Mouse (Mus musculus): Measurements from ENCODE around the gene Ispd. TPM values are rescaled to one million over a fixed set of nuclear protein-coding genes. Genes with fewer than 3 reads are reported as not detected.

Ispd gene
- polyA plus RNA-seq, 1 experiment from 2014 or later = 9.7 TPM

- H3K27me3 ChIP-seq = no peaks in the 10 kb centered on the region
- WGBS = 30% methylated on average over 10 of the region's 10 CpGs
- no peak overlapping the region for H3K4me2 ChIP-seq
- no peaks in the 10 kb centered on the region for H3K4me1 ChIP-seq (replicated peaks)
- no peak overlapping the region for H3K4me3 ChIP-seq
- no peak overlapping the region for H3K9ac ChIP-seq
- H3K9me3 ChIP-seq (replicated peaks) = no peaks in the 10 kb centered on the region
- no peak overlapping the region for H3K27ac ChIP-seq
- ATAC-seq (replicated peaks; ENCODE audit: insufficient number of reproducible peaks, insufficient read depth, low FRiP score, low read depth) = no peak
- H3K36me3 ChIP-seq = no peaks in the 10 kb centered on the region
Observed at GRCm38 (mm10) chr12:36670915-36671579, 289.8 kb downstream of the Ispd start.

- H3K27me3 ChIP-seq = no peaks in the 10 kb centered on the region
- no peaks in the 10 kb centered on the region for H3K4me1 ChIP-seq (replicated peaks)
- H3K4me2 ChIP-seq = no peak overlapping the region
- no peak overlapping the region for H3K4me3 ChIP-seq
- H3K27ac ChIP-seq = no peak overlapping the region
- 47% methylated on average over 2 of the region's 2 CpGs for whole genome bisulfite sequencing
- no peaks in the 10 kb centered on the region for H3K9me3 ChIP-seq (replicated peaks)
- no peaks in the 10 kb centered on the region for H3K36me3 ChIP-seq
- H3K9ac ChIP-seq = no peak overlapping the region
- no peak for ATAC-seq (replicated peaks; ENCODE audit: insufficient number of reproducible peaks, insufficient read depth, low FRiP score, low read depth)
Observed at GRCm38 (mm10) chr12:36674481-36674880, 293.2 kb downstream of the Ispd start.

GRCm38 (mm10) chr12:36678220-36678619 lies 297.0 kb downstream of the Ispd start:
- Histone ChIP-seq H3K4me2 (no peak overlapping the region), H3K9ac (no peak overlapping the region), H3K27me3 (no peaks in the 10 kb centered on the region), H3K36me3 (no peaks in the 10 kb centered on the region), H3K9me3 (replicated peaks) (no peaks in the 10 kb centered on the region), H3K27ac (no peak overlapping the region), H3K4me1 (replicated peaks) (no peaks in the 10 kb centered on the region), H3K4me3 (no peak overlapping the region)
- WGBS = 84% methylated on average over 4 of the region's 4 CpGs
- ATAC-seq (replicated peaks; ENCODE audit: insufficient number of reproducible peaks, insufficient read depth, low FRiP score, low read depth) = no peak

- no peaks in the 10 kb centered on the region for H3K9me3 ChIP-seq (replicated peaks)
- no peak overlapping the region for H3K4me3 ChIP-seq
- ATAC-seq (replicated peaks; ENCODE audit: insufficient number of reproducible peaks, insufficient read depth, low FRiP score, low read depth) = no peak
- H3K27me3 ChIP-seq = no peaks in the 10 kb centered on the region
- no peak overlapping the region for H3K27ac ChIP-seq
- H3K36me3 ChIP-seq = no peaks in the 10 kb centered on the region
- WGBS = 80% methylated on average over 2 of the region's 2 CpGs
- no peak overlapping the region for H3K9ac ChIP-seq
- no peak overlapping the region for H3K4me2 ChIP-seq
- no peaks in the 10 kb centered on the region for H3K4me1 ChIP-seq (replicated peaks)
Observed at GRCm38 (mm10) chr12:36680883-36681505, 299.7 kb downstream of the Ispd start.

- H3K36me3 ChIP-seq = no peaks in the 10 kb centered on the region
- H3K4me1 ChIP-seq (replicated peaks) = no peaks in the 10 kb centered on the region
- no peak for ATAC-seq (replicated peaks; ENCODE audit: insufficient number of reproducible peaks, insufficient read depth, low FRiP score, low read depth)
- H3K4me2 ChIP-seq = no peak overlapping the region
- H3K27me3 ChIP-seq = no peaks in the 10 kb centered on the region
- no peak overlapping the region for H3K27ac ChIP-seq
- H3K9ac ChIP-seq = no peak overlapping the region
- H3K4me3 ChIP-seq = no peak overlapping the region
- 70% methylated on average over 6 of the region's 6 CpGs for WGBS
- H3K9me3 ChIP-seq (replicated peaks) = no peaks in the 10 kb centered on the region
Observed at GRCm38 (mm10) chr12:36681779-36682178, 300.5 kb downstream of the Ispd start.

- no peak for ATAC-seq (replicated peaks; ENCODE audit: insufficient number of reproducible peaks, insufficient read depth, low FRiP score, low read depth)
- no peak overlapping the region for H3K9ac ChIP-seq
- WGBS = 72% methylated on average over 2 of the region's 2 CpGs
- H3K27ac ChIP-seq = no peak overlapping the region
- no peaks in the 10 kb centered on the region for H3K36me3 ChIP-seq
- no peaks in the 10 kb centered on the region for H3K27me3 ChIP-seq
- no peaks in the 10 kb centered on the region for H3K4me1 ChIP-seq (replicated peaks)
- H3K4me3 ChIP-seq = no peak overlapping the region
- no peaks in the 10 kb centered on the region for H3K9me3 ChIP-seq (replicated peaks)
- no peak overlapping the region for H3K4me2 ChIP-seq
Observed at GRCm38 (mm10) chr12:36694072-36694471, 312.8 kb downstream of the Ispd start.

- no peak overlapping the region for H3K27ac ChIP-seq
- H3K4me2 ChIP-seq = no peak overlapping the region
- H3K36me3 ChIP-seq = no peaks in the 10 kb centered on the region
- no peak overlapping the region for H3K4me3 ChIP-seq
- no peaks in the 10 kb centered on the region for H3K27me3 ChIP-seq
- 68% methylated on average over 1 of the region's 1 CpGs for WGBS
- no peak overlapping the region for H3K9ac ChIP-seq
- no peaks in the 10 kb centered on the region for H3K4me1 ChIP-seq (replicated peaks)
- no peak for ATAC-seq (replicated peaks; ENCODE audit: insufficient number of reproducible peaks, insufficient read depth, low FRiP score, low read depth)
- no peaks in the 10 kb centered on the region for H3K9me3 ChIP-seq (replicated peaks)
Observed at GRCm38 (mm10) chr12:36704380-36704779, 323.1 kb downstream of the Ispd start.

GRCm38 (mm10) chr12:36708810-36709209 lies 327.6 kb downstream of the Ispd start:
- H3K27me3 ChIP-seq = no peaks in the 10 kb centered on the region
- 31% methylated on average over 1 of the region's 1 CpGs for WGBS

GRCm38 (mm10) chr12:36713866-36714662 lies 332.8 kb downstream of the Ispd start:
- 22% methylated on average over 17 of the region's 17 CpGs for WGBS
- Histone ChIP-seq H3K9me3 (replicated peaks) (no peaks in the 10 kb centered on the region), H3K4me2 (peak overlapping the region; percentile 58), H3K9ac (0 out of 2 replicates have a peak overlapping the region, but pooled peaks have one; percentile 14), H3K4me1 (replicated peaks) (0 out of 2 replicates have a peak, but pooled peaks cover 3% of the 10 kb centered on the region), H3K27me3 (no peaks in the 10 kb centered on the region), H3K36me3 (no peaks in the 10 kb centered on the region), H3K4me3 (peak overlapping the region; percentile 29), H3K27ac (no peak overlapping the region)
- no peak for ATAC-seq (replicated peaks; ENCODE audit: insufficient number of reproducible peaks, insufficient read depth, low FRiP score, low read depth)

More at GRCm38 (mm10) chr12:36708810-36709209, 327.6 kb downstream of the Ispd start:
- no peak for ATAC-seq (replicated peaks; ENCODE audit: insufficient number of reproducible peaks, insufficient read depth, low FRiP score, low read depth)
- H3K4me3 ChIP-seq = no peak overlapping the region
- no peaks in the 10 kb centered on the region for H3K36me3 ChIP-seq
- no peaks in the 10 kb centered on the region for H3K9me3 ChIP-seq (replicated peaks)
- H3K4me2 ChIP-seq = no peak overlapping the region
- H3K27ac ChIP-seq = no peak overlapping the region
- no peak overlapping the region for H3K9ac ChIP-seq
- no peaks in the 10 kb centered on the region for H3K4me1 ChIP-seq (replicated peaks)

- no peak overlapping the region for H3K9ac ChIP-seq
- H3K4me2 ChIP-seq = no peak overlapping the region
- ATAC-seq (replicated peaks; ENCODE audit: insufficient number of reproducible peaks, insufficient read depth, low FRiP score, low read depth) = no peak
- no peaks in the 10 kb centered on the region for H3K36me3 ChIP-seq
- no peaks in the 10 kb centered on the region for H3K27me3 ChIP-seq
- H3K4me3 ChIP-seq = no peak overlapping the region
- 0 out of 2 replicates have a peak, but pooled peaks cover 3% of the 10 kb centered on the region for H3K4me1 ChIP-seq (replicated peaks)
- H3K27ac ChIP-seq = no peak overlapping the region
- H3K9me3 ChIP-seq (replicated peaks) = no peaks in the 10 kb centered on the region
- 57% methylated on average over 5 of the region's 5 CpGs for WGBS
Observed at GRCm38 (mm10) chr12:36717526-36717925, 336.3 kb downstream of the Ispd start.

- no peak overlapping the region for H3K4me3 ChIP-seq
- no peaks in the 10 kb centered on the region for H3K27me3 ChIP-seq
- no peak overlapping the region for H3K9ac ChIP-seq
- no peak overlapping the region for H3K4me2 ChIP-seq
- H3K4me1 ChIP-seq (replicated peaks) = peaks cover 5% of the 10 kb centered on the region; the same call in 1 of the 2 replicates
- WGBS = 64% methylated on average over 2 of the region's 2 CpGs
- H3K36me3 ChIP-seq = no peaks in the 10 kb centered on the region
- no peak overlapping the region for H3K27ac ChIP-seq
- no peaks in the 10 kb centered on the region for H3K9me3 ChIP-seq (replicated peaks)
- ATAC-seq (replicated peaks; ENCODE audit: insufficient number of reproducible peaks, insufficient read depth, low FRiP score, low read depth) = no peak
Observed at GRCm38 (mm10) chr12:36718417-36718816, 337.2 kb downstream of the Ispd start.
